Mouse (Mus musculus): ENCODE measurements at regions not wholly inside any gene's neighbourhood (a gene's known extent, or its start where the extent isn't known, plus 50 kb on each side); places are given as distances from the start of the nearest gene placed in this dataset.

DNA sequence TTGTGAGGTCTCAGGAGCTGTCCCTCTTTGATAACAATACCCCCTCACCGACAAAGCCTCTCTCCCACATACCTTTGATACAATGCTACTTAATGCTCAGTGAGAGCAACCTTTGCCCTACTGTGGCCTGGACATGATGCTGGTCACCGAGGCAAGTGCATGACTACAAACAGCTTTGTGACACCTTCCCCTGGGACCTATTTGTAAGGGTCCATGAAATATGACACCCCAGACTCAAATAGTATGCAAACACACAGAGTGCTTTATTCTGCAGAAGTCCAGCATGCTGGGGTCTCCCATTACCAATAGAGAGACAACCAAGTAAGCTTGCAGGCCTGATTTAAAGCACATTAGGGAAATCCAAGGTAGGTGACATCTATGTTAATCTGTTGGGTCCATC is 210.6 kb downstream of the Xxylt1 start:
- in situ Hi-C loops (cut with MboI, MseI), result no loop called here

DNA sequence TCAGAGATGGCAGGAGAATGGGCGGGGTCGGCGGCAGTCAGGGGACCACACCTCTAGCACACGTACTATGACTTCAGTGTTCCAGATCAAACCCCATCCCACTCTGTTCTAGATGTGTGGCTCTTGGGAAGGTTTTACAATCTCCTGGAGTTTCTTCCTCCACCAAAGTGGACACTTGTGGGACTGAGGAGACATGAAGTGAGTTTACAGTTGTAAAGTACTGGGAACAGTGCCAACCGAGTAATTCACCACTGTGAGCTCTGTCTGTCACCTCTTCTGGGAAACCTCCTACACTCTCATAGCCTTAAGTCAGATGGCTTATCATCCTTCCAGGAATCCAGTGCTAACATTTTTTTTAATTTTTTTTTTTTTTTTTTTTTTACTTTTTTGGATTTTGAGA is 209.1 kb downstream of the Xxylt1 start:
- in situ Hi-C loops (cut with MboI, MseI), result no loop called here

DNA sequence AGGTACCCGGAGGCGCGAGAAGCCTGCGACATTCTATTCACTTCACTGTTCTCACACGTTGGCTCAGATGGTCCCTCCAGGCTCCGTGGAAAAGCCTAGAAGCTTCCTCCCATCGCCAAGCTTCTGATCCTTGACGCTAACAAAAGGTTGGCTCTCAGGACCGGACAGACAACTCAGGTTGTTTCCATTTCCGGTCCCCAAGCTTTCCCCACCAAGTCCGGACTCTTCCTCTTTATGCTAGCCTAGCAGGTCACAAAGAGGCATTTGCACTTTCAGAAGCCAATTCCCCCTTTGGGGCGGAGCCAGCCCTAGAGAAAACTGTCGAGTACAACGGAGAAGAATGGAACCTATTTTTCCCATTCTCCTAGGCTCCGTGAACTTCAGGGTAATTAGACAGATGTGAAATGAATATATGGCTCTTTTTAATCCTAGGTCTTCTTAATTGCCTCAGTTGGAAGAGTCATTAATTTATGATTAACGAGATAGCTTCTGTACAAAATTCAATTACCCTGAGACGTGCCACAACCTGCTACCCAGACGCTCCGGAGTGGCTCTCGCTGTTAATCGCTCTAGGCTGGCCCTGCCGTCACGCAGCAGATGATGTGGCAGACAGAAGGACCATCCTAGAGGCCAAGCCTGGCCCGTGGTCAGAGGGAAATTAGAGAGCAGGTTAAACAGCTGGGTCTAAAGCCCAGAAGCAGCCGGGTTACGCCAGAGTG is 207.6 kb downstream of the Xxylt1 start:
- in situ Hi-C loops (cut with MboI, MseI), result no loop called here

DNA sequence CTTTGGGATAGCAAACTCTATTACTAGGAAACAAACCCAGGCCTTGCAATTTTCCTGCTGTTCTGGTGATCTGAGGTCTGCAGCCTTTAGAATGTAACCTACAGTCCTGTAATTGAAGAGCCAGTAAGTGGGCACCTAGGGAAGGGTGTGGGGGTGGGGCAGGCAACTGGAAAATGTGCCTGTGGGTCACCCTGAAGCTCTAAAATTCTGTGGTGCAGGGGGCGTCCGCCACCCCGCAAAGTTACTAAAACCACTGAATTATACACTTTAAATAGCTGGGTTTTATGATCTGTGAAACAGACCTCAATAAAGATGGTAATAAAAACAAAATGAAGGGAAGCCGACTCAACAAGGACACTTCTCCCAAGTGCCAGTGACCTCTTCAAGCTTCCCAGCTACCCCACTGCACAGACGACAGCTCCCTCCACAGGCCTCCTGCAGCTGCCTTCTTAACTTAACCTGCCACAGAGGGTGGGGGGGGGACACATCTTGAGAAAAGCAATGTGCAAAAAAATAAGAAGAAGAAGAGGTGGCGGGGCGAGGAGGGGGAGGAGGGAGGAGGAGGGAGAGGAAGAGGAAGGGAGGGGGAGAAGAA is 205.9 kb downstream of the Xxylt1 start:
- in situ Hi-C loops (cut with MboI, MseI), result no loop called here

DNA sequence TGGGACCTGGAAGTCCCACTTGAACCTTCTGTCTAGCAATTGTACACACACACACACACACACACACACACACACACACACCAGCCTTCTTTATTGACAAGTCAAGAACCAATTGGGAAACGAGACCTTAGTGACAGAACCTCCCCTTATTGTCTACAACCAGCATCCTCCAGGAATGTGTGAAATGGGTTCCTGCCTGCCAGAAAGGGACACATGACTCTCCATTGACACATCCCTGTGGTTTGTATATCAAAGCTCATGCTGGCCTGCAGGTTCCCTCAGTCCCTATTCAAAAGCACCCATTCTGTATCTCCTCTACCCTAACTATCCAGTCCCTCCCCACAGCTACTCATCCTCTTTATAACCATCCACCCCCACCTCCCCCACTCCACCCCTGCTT is 202.4 kb downstream of the Xxylt1 start:
- in situ Hi-C loops (cut with MboI, MseI), result no loop called here

DNA sequence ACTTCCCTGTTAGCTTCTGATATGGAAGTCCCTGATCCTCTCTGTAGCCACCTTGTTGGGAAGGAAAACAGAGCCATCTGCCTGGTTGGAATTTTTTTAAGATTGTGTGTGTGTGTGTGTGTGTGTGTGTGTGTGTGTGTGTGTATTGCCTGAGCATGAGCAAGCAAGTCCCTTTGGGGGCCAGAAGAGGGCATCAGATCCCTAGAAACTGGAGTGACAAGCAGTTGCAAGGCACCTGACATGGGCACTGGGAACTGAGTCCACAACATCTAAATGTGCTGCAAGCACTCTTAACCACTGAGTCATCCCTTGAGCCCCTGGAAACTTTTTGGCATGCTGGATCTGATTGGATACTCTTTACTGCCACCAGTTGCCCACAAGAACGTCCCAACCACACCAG is 201.4 kb downstream of the Xxylt1 start:
- in situ Hi-C loops (cut with MboI, MseI), result no loop called here

DNA sequence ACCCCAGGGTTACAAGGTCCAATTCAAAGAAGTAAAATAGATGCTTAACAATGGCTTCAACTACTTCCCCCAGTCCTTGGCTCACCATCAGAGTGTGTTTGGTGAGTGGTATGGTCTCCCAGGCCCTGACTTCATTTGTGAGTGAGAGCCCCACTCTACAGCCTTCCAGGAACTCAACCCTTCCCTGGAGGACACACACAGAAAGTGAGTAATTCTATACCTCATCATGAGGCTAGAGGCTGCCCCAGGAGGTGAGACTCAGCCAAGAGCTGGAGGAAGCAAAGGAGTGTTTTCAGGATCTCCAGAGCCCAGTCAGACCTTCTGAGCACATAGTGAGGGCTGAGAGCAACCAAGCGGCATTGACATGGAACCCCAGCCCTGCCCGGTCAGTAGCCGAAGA is 200.6 kb downstream of the Xxylt1 start:
- in situ Hi-C loops (cut with MboI, MseI), result no loop called here

DNA sequence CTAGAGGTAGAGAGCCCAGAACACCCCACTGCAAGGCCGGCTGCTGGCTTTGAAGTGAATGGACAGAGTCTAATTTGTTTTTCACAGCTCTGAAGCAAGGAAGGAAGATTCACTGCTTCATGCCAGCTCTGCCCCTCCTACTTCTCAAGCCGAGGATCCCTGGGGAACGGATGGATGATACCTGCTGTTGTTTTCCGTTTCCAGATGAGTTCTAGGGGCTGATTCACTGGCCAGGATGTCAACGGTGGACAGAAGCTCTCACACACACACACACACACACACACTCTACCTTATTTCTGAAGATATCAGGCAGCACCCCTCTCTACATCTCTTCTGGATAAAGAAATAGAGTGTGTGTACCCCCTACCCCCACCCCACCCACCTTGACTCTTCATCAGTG is 200.0 kb downstream of the Xxylt1 start:
- in situ Hi-C loops (cut with MboI, MseI), result no loop called here

DNA sequence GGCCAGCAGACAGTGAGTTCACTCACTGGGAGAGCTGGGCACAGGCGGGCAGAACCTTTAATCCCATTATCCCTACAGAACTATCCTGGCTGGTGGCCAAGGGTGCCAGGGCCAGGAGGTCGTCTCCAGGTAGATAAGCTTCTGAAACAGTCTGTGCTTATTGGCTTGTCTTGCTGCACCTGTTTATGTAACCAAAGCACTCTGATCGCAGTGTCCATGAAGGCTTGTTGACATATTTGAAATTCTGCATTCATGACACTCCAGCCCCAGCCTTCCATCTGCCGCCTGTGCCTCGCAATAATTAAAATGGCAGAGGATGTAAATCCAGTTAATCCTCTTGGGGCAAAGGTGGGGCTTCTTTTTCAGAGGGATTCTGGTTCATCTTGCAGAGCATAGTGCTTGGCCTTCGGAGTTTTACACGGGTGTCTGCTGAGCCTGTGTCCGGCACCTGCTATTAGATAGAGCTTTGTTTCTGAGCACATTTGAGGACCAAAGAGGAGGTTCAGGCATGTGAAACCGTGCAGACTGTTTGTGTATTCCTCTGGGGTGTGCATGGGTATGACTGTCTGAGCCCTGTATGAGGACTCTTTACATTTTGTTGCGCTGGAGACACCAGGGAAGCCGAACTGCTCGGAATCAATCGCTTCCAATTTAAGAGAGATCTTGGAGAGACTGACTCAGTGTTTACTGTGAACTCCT is 197.6 kb downstream of the Xxylt1 start:
- in situ Hi-C loops (cut with MboI, MseI), result no loop called here

DNA sequence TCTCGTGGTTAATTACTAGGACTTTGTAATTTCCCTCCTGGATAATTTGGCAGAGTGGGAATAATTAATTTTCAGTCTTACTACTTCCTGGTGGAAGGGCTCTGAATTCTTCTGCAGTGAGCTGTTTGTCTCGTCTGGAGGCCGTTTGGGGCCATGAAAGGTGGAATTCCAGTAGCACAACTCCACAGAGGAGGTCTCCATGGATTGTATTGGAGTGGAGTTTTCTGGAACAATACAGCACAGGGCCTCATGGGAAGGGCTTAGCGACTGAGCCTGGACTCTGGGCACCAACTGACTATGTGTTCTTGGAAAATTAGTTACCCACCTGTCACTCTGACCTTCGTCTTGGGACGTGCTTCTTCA is 197.1 kb downstream of the Xxylt1 start:
- in situ Hi-C loops (cut with MboI, MseI), result no loop called here

DNA sequence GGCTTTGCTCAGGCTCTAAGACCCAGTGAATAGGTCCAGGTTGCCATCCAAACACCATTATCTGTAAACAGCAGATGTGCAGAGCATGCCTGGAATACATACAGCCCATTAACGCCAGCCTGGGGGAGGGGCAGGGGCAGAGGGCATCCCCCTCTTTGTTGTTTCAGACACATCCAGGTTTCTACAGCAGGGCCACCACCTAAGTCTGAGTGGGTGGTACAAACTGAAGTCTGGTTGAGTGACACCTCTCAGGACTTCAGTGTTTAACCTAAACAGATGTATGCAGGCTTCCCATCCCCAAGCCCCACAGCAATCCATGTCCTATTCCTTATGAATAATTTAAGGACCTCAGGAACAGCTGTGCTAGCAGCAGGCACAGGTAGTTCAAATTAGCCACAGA is 194.2 kb downstream of the Xxylt1 start:
- in situ Hi-C loops (cut with MboI, MseI), result no loop called here

DNA sequence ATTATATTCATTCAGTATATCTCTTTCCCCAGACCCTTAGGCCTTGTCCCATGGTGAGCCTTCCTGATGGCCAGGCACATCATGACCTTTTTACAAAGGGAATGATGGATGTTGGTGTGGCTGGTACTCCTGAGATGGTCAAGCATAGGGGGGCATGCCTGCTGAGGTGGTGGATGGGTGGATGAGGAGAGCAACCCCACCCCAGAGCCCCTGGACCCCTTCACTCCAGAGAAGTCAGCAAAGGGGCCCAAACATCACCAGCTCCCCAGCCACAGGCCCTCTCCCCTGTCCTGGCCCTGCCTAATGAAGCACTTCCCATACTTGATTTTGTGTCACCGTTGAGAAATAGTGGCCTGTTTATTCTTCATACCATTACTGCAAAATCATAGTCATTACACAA is 193.7 kb downstream of the Xxylt1 start:
- in situ Hi-C loops (cut with MboI, MseI), result no loop called here

DNA sequence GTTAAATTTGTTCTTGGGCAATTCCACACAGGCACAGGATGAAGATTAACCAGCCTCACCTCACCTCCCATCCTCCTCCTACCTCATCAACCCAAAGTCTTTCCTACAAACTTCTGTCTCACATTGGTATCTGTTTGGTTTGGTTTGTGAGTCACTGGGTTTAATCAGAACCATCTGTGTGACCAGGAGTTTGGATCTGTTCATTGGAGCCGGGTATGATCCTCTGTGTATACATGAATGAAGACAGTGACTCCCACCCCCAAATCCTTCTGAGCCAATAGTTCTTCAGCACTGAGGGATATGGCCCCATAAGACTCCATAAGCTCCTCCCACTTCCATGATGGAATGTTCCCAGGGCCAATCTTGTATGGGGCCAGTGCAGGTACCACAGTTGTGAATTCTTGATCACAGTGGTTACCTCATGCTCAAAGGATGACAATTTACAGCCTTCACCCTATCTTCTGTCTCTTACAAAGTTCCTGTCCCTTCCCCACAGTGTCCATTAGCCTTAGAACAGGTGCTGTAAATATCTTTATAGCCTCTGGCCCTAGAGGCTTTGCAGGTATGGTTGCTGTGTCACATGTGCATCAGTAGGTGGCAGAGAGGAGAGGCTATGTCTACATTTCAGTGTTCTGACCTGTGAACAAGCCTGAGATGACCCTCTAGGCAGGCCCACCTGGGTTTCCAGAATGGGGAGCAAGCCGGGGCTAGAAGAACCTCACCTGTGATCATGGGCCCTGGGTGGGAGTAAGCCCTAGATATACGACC is 192.5 kb downstream of the Xxylt1 start:
- in situ Hi-C loops (cut with MboI, MseI), result no loop called here

DNA sequence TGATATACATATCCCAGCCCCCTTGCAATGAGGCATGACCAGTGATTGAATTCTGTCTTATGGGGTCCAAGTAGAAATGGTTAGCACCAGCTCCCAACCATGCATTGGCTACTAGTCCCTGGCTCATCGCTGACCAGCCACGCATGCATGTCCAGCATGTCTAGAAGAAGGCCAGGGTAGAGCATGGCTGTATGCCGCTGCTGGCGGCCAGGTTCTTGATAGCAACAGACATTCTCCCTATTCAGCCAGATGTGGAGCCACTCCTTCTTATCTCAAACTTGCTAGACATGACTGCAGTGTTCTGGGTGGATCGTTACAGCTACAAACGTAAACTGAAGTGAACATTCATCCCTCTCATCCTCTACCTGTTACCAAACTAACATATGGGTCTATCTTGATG is 188.6 kb downstream of the Xxylt1 start:
- in situ Hi-C loops (cut with MboI, MseI), result no loop called here

DNA sequence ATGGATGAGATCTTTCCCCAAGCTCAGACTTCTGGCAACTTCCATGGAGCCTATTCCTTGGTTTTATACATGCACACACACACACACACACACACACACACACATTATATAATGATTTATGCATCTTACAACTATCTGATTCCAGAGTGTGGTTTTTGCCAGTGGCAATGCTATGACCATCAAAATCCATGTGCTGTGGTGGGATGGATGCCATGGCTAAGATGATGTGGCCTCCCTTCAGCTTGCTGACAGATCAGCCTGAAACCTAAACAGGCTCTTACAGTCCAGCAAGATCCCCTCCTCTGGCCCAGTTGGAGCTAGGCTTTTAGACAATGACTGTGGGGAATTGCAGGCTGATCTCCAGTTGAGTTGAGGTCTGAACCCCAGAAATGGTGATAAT is 187.1 kb downstream of the Xxylt1 start:
- in situ Hi-C loops (cut with MboI, MseI), result no loop called here

DNA sequence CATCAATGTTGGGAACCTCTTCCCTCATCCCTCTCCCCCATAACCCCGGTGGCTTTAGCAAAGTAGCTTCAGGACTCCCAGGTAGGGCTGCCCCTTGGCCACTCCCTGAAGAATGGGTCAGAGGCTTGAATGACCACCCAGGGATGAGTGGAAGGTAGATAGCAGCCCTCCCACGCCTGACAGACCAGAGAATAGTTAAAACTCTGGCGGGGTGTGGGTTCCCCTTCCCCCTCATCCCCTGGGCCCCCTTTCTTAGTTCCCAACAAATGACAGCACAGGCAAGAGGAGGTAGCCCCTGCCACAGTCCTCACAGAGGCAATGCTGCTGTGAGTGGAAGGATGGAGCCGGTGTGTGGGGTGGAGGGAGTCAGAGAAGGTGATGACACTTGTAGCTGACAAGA is 186.2 kb downstream of the Xxylt1 start:
- in situ Hi-C loops (cut with MboI, MseI), result no loop called here

DNA sequence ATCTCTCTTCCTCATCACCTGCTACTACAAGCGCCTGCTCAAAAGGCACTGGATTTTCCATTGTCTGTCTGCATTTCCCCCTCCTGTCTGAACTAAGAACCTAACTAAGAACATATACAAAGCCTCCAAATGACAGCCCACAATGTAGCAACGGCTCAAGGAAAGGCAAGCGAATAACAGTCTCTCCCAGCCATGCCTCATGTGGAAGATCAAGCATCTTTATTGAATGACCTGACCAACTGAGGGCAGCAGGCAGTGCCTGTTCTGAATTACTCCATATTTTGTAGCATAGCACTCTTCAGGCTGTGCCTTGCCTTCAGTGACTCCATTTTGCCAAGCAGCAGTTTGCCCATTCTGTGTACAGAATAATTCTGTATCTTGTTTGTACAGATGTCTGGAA is 183.9 kb downstream of the Xxylt1 start:
- in situ Hi-C loops (cut with MboI, MseI), result no loop called here

DNA sequence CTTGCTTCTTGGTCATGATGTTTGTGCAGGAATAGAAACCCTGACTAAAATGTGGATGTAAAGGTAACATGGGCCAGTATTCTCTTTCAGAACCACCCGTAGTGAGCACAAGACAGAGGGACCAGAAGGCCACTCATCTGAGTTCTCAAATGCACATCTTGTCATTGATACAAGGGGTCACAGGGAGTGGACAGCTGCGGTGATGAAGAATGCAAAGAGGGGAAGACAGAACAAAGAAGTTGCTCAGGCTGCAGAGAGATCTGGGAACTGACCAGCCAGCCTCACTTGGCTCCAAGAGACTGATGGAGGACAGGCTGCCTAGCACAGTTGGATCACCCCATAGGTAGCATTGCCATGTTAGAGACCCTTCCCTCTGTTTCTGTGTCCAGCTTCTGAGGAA is 181.1 kb downstream of the Xxylt1 start:
- in situ Hi-C loops (cut with MboI, MseI), result no loop called here

DNA sequence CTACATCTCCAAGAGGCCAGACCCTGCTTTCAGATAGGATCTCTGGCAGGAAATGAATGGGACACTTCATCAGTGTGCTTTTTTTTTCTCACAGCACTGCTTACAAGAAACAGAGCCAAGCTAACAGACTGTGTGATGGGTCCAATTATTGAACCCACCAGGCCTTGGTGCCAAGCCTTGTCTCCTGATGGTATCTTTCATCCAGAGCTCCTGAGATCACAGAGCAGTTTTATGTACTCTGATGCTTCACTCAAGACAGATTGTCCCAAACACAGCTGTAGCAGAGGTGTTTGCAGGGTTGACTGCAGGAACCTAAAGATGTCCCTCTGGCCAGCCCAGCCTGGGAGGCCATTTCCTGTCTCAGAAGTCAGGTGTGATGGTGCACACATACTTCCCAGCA is 179.9 kb downstream of the Xxylt1 start:
- in situ Hi-C loops (cut with MboI, MseI), result no loop called here
